Mouse (Mus musculus) C2C12 (cell line): Measurements from ENCODE around the gene Ly75. TPM values are rescaled to one million over a fixed set of nuclear protein-coding genes. Genes with fewer than 3 reads are reported as not detected.

Experiments used
- H3K27me3 ChIP-seq: one replicate; pipeline ENCODE4 v1.6.1; 2011; ENCODE audit not compliant: control insufficient read depth, insufficient read depth, insufficient read length
- H3K36me3 ChIP-seq: one replicate; pipeline ENCODE4 v1.6.1; 2011; ENCODE audit not compliant: control insufficient read depth, insufficient read depth
- H3K4me3 ChIP-seq: one replicate; pipeline ENCODE4 v1.5.1; 2011; ENCODE audit warnings: mild to moderate bottlenecking, control low read depth; ENCODE audit not compliant: poor library complexity, insufficient read depth, severe bottlenecking
- H3K79me2 ChIP-seq: one replicate; pipeline ENCODE4 v1.6.1; 2011; ENCODE audit not compliant: control insufficient read depth, insufficient read depth
- H3K79me3 ChIP-seq: one replicate; pipeline ENCODE4 v1.6.1; 2011; ENCODE audit warnings: low read depth, control low read depth
- H3ac ChIP-seq: one replicate; pipeline ENCODE3; 2011; ENCODE audit warnings: low read depth; ENCODE audit not compliant: control insufficient read depth, insufficient read length
- CEBPB ChIP-seq: IDR thresholded peaks from one replicate; pipeline ENCODE4 v1.6.1; 2011; ENCODE audit warnings: low read depth, mild to moderate bottlenecking, control low read depth, moderate library complexity
- CTCF ChIP-seq: IDR thresholded peaks from one replicate; pipeline ENCODE4 v1.5.1; 2011; ENCODE audit not compliant: control insufficient read depth, insufficient read depth, insufficient read length
- FOSL1 ChIP-seq: IDR thresholded peaks from one replicate; pipeline ENCODE4 v1.8.0; 2011; ENCODE audit warnings: mild to moderate bottlenecking, low read length; ENCODE audit not compliant: poor library complexity, insufficient read depth, severe bottlenecking
- MAX ChIP-seq: IDR thresholded peaks from one replicate; pipeline ENCODE4 v1.6.1; 2011; ENCODE audit warnings: mild to moderate bottlenecking, control low read depth
- MYOD1 ChIP-seq: IDR thresholded peaks from one replicate; pipeline ENCODE4 v1.6.1; 2011; ENCODE audit warnings: low read depth; ENCODE audit not compliant: control insufficient read depth, insufficient read length
- MYOG ChIP-seq: IDR thresholded peaks from one replicate; pipeline ENCODE4 v1.6.1; 2011; ENCODE audit not compliant: control insufficient read depth, insufficient read length; ENCODE audit errors: extremely low read depth
- USF1 ChIP-seq: IDR thresholded peaks from one replicate; pipeline ENCODE4 v1.6.1; 2011; ENCODE audit warnings: low read depth, mild to moderate bottlenecking, control low read depth, moderate library complexity
- polyA plus RNA-seq: library from polyadenylated mRNA; unstranded; fragments of >200 nt; fragmentation: generic; extraction: Trizol; gene quantifications from one replicate; pipeline ENCODE4 v1.2.1, GENCODE M21; 2012; ENCODE audit warnings: missing spikeins

The Ly75 gene
- polyA plus RNA-seq, 1 experiment: 8.7 TPM

DNA sequence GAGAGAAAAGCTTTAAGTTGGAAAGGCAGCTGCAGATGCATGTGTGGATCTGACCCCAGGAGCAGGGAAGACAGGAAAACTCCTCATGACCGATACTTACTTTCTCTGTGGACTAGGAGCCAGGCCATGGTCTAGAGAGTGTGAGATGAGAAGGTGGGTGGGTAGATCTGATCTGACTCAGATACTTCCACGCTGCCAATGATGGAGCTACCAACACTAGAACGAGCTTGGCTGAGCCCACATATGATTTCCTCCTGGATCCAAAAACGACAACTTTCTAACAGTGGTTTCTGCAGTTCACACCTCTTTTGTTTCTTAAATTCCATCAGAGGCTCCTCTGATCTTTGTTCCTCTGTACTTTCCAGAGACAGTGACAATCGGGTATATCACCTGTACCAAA is 18.6 kb upstream of the Ly75 start:
- no peak for TF ChIP-seq USF1
- TF ChIP-seq CTCF: no peak
- TF ChIP-seq MAX: no peak
- TF ChIP-seq FOSL1: no peak
- TF ChIP-seq MYOD1: no peak
- H3K27me3 ChIP-seq: no peaks in the 10 kb centered on the region
- H3K79me3 ChIP-seq: no peaks in the 10 kb centered on the region
- no peaks in the 10 kb centered on the region for H3K79me2 ChIP-seq
- H3K4me3 ChIP-seq: no peak overlapping the region
- no peaks in the 10 kb centered on the region for H3K36me3 ChIP-seq
- no peak overlapping the region for H3ac ChIP-seq

DNA sequence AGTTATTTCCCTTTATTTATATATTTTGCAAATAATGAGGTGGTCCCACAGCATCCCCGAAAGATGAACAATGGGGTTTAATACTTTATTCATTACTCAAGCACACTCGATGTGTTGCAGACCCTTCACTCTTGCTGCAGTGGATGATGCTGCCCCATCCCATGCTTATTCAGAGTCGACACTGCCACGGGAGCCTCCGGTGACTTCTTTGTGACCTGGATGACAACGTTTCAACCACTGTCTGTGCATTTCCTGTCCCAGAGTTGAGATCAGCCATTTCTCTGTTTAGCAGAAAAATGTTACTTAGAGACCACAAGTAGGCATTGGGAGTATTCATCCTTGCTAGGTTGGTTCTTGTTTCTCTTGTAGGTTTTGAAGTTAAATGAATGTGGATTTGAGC is 10.7 kb upstream of the Ly75 start:
- no peak for TF ChIP-seq MYOD1

DNA sequence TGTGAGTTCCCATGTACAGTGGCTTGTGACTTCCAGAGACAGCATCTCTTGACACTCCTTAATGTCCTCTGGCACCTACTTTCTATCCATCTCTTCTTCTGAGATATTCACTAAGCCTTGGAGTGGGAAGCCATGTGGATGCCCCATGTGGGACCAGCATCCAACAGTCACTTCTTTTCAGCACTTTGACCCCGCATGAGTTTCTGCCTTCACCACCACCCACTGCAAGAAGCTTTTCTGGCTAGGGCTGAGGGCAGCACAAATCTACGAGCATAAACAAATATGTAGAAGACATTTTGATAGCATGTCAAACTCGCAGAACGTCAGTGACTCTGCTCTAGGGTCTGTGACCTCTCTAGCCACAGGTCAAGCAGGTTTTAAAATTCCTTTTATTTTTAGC is 9.2 kb upstream of the Ly75 start:
- no peaks in the 10 kb centered on the region for H3K79me3 ChIP-seq
- H3K4me3 ChIP-seq: no peak overlapping the region
- no peak for TF ChIP-seq FOSL1
- no peak for TF ChIP-seq MYOG
- no peak for TF ChIP-seq USF1
- TF ChIP-seq CEBPB: no peak
- no peak for TF ChIP-seq CTCF
- TF ChIP-seq MAX: no peak
- TF ChIP-seq MYOD1: no peak
- H3ac ChIP-seq: no peak overlapping the region
- H3K79me2 ChIP-seq: no peaks in the 10 kb centered on the region
- no peaks in the 10 kb centered on the region for H3K36me3 ChIP-seq
- H3K27me3 ChIP-seq: no peaks in the 10 kb centered on the region

More for the DNA sequence above, 10.7 kb upstream of the Ly75 start:
- no peaks in the 10 kb centered on the region for H3K36me3 ChIP-seq
- H3K79me3 ChIP-seq: no peaks in the 10 kb centered on the region
- H3K79me2 ChIP-seq: no peaks in the 10 kb centered on the region
- no peaks in the 10 kb centered on the region for H3K27me3 ChIP-seq
- H3ac ChIP-seq: no peak overlapping the region
- no peak overlapping the region for H3K4me3 ChIP-seq

DNA sequence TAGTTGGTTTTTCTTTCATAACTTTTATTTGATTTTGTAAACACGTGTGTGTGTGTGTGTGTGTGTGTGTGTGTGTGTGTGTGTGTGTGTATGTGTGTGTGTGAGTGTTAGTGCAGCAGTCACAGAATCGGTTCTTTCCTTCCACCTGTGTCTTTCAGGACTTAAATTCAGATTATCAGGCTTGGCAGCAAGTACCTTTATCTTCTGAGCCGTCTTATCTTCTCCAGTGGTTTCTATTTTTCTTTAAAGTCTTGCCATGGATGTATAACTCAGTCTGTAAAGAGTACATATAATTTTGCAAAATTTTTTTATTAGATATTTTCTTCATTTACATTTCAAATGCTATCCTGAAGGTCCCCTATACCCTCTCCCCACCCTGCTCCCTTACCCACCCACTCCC is 4.3 kb upstream of the Ly75 start:
- no peaks in the 10 kb centered on the region for H3K36me3 ChIP-seq
- no peak overlapping the region for H3K4me3 ChIP-seq
- H3K79me3 ChIP-seq: no peaks in the 10 kb centered on the region
- no peak for TF ChIP-seq MYOG
- no peak for TF ChIP-seq FOSL1
- H3ac ChIP-seq: no peak overlapping the region
- peaks cover 5% of the 10 kb centered on the region for H3K79me2 ChIP-seq
- H3K27me3 ChIP-seq: no peaks in the 10 kb centered on the region

DNA sequence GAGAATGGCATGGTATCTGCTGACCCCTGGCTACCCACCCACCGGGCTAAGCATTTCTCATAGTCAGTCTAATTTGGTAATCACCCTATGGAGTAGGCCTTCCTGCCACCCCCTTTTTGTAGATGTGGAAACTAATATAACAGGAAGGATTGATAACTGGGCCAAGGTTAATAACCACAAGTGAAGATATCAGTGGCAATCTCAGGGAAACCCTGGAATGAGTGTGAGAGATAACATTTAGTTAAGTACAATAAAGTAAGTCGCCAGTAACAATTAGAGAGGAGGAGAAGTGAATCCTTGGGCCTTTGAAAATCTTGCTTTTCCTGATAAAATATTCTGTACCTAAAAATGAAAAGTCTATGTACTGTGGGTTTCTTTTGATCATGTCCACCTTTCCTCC is 3.7 kb upstream of the Ly75 start:
- no peak overlapping the region for H3ac ChIP-seq
- H3K27me3 ChIP-seq: no peaks in the 10 kb centered on the region
- H3K36me3 ChIP-seq: no peaks in the 10 kb centered on the region
- no peaks in the 10 kb centered on the region for H3K79me3 ChIP-seq
- H3K79me2 ChIP-seq: peaks cover 11% of the 10 kb centered on the region
- TF ChIP-seq CTCF: no peak
- TF ChIP-seq MAX: no peak
- no peak for TF ChIP-seq FOSL1
- no peak for TF ChIP-seq MYOD1
- no peak for TF ChIP-seq CEBPB
- TF ChIP-seq USF1: no peak
- TF ChIP-seq MYOG: no peak
- no peak overlapping the region for H3K4me3 ChIP-seq

DNA sequence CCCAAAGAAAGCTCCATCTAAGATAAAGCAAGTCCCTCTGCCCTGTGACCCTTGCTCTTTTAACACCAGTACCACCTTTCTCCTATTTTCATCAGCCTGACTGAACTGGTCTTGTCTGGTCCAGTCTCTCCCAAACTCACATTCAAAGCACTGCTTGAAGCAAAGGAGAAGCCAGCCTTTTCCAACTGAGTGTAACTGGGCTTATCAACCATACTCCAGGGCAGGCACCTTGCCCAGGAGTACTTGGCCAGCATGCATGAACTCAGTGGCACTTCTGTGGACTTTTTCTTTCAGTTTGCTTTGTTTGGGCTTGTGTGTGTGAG is 1.6 kb upstream of the Ly75 start:
- Histone ChIP-seq H3K36me3 (no peaks in the 10 kb centered on the region), H3K4me3 (no peak overlapping the region), H3K79me3 (peaks cover 2% of the 10 kb centered on the region), H3K79me2 (peaks cover 25% of the 10 kb centered on the region), H3K27me3 (no peaks in the 10 kb centered on the region), H3ac (no peak overlapping the region)
- no peak for TF ChIP-seq MYOD1
- no peak for TF ChIP-seq MAX

DNA sequence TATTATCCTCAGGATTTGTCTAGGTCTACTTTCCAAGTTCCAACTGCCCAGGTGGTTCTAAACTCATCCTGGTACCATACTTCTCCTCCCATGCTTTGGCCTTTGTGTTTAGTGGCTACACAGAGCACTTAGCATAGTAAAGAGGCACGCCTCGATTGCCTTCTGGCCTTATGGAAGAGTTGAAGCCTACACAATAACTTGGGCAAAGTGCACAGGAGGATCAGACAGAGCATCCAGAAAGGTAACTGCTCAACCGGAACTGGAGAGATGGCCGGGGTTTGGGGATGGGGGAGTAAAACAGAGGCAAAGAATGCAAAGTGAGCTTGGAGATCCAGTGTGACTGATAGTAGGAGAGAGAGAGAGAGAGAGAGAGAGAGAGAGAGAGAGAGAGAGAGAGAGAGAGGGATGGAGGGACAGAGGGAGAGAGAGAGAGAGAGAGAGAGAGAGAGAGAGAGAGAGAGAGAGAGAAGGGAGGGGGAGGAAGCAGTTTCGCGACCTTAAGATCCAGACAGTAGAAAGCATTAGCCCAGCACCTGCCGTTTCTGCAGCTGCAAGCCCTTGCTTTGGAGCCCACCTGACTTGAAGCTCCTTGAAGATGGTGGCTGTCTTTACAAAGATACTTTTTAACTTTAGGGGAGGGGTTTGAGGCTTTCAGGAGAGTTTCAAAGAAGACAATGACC is 1.1 kb upstream of the Ly75 start:
- Histone ChIP-seq H3K36me3 (no peaks in the 10 kb centered on the region), H3K27me3 (no peaks in the 10 kb centered on the region), H3ac (no peak overlapping the region), H3K79me2 (peaks cover 25% of the 10 kb centered on the region), H3K79me3 (peaks cover 5% of the 10 kb centered on the region), H3K4me3 (no peak overlapping the region)
- no peak for TF ChIP-seq CEBPB
- TF ChIP-seq CTCF: no peak
- TF ChIP-seq USF1: no peak
- no peak for TF ChIP-seq MYOG
- no peak for TF ChIP-seq MAX
- no peak for TF ChIP-seq MYOD1
- TF ChIP-seq FOSL1: no peak
